Mouse (Mus musculus) retina, adult 2 months (tissue): ENCODE results near the gene Klhl29.

Experiments
- DNase-seq: peaks from one replicate; pipeline ENCODE4 v3.0.0-alpha.2; 2012; ENCODE audit warnings: low read depth, low spot score

Klhl29 gene

GRCm38 (mm10) chr12:5301841-5302240 is 73.6 kb downstream of the Klhl29 start:
- DNase-seq = no peak

GRCm38 (mm10) chr12:5296422-5296821 is 79.1 kb downstream of the Klhl29 start:
- no peak for DNase-seq

DNA sequence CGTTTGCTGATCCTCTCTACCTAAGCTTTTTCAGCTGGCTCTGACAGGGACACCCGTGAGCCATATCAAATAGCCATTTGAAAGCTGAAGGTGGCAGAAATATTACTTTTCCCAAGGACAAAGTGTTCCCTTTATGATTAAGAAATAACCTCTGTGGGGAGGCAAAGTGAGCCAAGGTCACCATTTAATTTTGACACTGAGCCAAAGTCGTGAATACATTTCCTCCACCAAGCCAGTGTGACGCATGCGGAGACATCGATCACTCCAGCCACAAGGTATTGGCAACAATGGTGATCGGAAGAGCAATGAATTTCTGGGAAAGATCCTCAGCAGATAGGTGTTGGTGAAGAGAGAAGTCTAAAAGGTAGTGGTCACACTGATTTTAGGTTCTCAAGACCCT is 83.2 kb downstream of the Klhl29 start:
- no peak for DNase-seq

- DNase-seq = no peak
Measured at GRCm38 (mm10) chr12:5285579-5285978, 89.9 kb downstream of the Klhl29 start.

DNA sequence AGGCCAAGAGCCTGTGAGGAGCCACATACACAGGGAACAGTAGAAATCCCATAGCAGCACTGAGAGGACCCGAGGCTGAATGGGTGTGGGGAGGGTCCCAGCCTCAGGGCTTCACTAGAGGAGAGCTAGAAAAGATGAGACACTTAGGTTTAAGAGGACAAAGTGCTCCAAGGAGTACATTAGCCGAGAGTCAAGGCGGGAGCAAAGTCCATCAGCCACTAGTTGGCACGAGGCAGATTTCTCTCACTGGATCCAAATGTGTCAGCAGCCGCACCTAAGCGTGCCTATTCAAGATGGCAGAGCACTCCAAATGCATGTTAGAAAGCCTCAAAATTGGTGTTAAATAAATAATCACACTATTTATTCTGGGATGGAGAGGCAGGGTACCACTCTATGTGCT is 90.5 kb downstream of the Klhl29 start:
- DNase-seq = no peak

DNA sequence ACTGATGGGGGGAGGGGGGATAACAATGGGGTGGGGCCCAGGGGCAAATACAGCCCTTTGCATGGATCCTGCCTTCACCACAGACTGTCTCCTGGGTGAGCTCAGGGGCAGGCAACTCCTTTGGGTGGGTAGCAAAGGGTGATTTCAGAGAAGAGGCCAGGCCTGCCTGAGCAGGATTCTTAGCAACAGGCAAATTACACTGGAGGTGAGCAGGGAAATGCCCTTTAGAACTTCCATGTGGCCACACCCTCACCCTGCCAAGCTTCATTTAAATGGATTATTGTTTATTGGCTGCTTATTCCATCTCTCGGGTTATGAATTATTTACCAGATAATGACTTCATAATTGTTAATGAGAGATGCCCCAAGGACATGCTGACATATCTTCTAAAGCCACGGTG is 91.8 kb downstream of the Klhl29 start:
- no peak for DNase-seq

DNA sequence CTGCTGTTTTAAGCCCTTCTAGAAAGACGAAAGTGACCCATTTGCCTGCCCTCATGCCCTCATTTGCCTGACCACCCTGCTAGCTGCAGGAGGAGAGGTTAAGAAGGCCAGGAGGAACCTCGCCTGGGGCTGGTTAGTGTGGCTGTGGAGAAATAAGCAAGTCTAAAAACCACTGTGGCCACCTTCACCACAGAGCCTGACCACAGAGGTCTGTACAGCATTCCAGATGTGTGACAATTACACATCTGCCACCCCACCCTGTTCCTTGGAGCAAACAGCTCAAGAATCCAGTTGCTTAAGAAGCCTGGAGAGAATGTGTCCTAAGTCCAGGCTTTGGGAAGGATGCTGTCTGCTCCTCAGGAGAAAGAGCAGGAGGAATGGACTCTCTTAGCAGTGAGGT is 92.9 kb downstream of the Klhl29 start:
- DNase-seq = no peak

GRCm38 (mm10) chr12:5279873-5280272 is 95.6 kb downstream of the Klhl29 start:
- no peak for DNase-seq

DNA sequence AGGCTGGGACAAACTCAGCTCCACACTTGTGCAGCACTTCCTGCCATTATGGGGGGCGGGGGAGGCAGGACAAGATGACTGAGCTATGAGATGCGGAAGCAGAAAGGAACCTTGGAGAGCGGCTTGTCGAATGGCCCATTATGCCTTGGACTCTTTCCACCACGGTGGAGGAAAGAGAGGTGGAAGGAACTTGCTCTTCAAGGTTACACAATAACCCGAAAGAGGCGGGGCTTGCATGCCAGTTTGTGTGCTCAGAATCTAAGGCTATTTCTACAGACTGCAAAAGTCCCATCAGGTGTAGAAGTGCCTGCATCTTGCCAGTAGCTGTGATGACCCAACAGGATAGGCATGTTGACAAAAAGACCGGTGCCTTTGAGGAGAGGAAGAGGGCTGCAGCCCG is 98.5 kb downstream of the Klhl29 start:
- DNase-seq = no peak

- no peak for DNase-seq
Measured at GRCm38 (mm10) chr12:5275507-5275936, 100.0 kb downstream of the Klhl29 start.

GRCm38 (mm10) chr12:5274519-5274944 is 101.0 kb downstream of the Klhl29 start:
- no peak for DNase-seq

DNA sequence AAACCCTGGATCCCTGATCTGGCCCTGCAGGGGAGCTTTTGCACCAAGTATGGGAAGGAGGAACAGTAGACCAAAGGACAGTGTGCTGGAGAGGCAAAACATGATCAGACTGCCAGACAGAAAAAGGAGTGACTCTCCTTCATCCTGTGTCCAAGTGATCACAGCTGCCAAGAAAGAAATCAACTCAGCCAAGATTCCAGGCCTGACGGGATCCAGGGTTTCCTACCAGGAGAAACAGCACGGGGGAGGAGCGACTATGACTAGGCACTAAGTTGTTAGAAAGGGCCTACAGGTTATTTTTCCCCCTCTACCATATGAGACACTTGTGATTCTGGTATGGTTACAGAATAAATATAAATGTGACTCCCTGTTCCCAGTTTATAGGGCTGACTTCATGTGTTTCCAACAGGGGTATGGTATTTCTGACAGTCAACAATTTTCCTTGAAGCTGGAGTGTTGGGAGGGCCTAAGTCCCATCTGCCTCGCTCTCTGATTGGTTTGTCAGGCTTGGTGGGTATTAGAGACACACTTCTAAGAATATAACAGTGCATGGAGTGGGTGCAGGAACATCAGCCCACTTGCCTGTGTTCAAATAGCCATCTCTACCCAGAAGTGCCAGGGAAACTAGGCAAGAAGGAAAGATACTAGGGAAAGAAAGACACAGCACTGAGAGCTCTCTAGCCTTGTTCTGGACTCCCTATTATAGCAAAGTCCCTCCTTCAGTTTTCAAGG is 102.0 kb downstream of the Klhl29 start:
- DNase-seq = no peak

- DNase-seq = no peak
Measured at GRCm38 (mm10) chr12:5270527-5270926, 105.0 kb downstream of the Klhl29 start.

DNA sequence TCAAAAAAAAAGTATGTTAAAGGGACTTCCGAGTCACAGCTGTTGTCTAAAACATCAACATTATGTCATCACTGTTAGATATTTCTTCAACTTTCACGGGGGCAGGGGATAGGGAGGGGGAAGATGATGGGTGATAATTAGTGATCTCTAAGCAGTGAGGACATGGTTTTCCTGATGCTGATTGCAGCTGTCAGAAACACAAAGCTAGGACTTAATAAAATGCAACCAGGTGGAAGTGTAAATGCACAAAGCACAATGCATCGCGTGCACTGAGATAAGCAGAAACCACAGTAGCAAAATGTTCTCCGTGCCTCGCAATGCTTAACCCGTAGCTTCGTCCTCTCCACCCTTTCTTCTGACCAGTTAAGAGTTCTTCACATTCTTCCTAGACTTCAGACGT is 105.5 kb downstream of the Klhl29 start:
- no peak for DNase-seq

GRCm38 (mm10) chr12:5269061-5269460 is 106.4 kb downstream of the Klhl29 start:
- DNase-seq = no peak

DNA sequence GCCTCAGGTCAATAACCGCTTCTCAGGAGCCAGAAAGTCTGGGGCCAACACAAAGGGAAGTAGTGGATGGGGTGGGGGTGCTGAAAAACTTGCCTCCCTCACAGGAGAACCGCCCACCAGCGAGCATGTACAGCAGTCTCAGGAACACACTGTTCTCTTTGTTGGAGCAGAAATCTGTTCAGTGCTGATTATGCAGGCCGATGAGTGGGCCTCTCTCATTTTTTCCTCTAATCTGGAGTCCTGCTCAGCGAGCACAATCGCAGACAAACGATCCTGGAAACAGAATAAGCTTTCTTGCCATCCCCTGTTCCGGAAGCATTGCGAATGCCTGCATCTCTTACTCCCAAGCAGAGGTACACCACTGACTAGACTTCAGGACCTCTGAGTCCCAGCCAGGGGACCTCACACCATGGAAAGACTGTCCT is 107.3 kb downstream of the Klhl29 start:
- DNase-seq = no peak

GRCm38 (mm10) chr12:5267271-5268187 is 108.0 kb downstream of the Klhl29 start:
- DNase-seq = no peak

DNA sequence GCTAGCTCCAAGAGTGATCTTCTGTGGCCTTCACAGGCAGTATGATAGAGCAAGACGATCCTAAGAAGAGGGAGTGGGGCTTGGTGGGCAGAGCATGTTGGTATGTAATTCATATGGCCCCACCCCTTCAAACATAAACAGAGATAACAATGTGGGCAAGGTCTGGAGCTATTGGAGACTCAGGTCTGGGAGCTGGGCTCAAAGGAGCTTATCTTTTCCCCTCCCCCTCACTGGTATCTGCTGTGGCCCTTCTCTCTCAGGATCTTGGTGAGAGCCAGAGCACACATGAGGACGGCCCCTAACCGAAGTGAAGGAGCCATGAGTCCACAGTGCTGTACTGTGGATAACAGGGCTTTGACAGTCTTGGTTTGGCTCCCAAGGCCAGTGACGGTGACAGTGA is 108.7 kb downstream of the Klhl29 start:
- no peak for DNase-seq

DNA sequence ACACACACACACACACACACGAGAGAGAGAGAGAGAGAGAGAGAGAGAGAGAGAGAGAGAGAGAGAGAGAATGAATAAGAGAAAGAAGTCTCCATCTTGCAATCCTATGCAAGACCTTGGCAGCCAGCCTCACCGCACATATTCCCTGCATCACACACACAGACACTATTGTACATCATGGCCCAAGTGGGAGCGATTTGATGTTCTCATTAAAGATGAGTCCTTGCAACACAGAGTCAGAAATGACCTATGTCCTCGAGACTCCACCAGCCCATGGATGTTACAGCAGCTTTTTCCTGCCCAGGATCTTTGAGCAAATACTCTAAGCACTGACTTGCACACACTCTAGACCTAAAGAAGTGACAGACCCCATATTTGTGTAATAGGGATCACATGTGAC is 114.0 kb downstream of the Klhl29 start:
- no peak for DNase-seq

DNA sequence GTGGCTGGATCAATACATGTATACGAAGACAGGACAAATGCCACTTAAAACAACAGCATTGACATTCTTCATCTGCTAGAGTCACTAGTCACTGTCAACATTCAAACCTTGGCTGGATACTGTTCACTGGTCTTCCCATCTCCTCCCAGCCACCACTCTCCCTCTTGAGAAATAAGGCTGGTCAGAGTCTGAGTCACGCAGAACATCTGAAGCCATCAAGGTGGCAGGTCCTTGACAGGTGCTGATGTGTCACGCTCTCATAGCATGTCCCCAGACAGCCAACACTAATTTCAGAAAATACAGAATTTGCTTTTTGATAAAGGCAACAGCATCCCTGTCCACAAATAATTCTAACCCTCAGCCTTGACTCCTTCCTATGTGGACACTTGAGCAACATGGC is 116.7 kb downstream of the Klhl29 start:
- no peak for DNase-seq

DNA sequence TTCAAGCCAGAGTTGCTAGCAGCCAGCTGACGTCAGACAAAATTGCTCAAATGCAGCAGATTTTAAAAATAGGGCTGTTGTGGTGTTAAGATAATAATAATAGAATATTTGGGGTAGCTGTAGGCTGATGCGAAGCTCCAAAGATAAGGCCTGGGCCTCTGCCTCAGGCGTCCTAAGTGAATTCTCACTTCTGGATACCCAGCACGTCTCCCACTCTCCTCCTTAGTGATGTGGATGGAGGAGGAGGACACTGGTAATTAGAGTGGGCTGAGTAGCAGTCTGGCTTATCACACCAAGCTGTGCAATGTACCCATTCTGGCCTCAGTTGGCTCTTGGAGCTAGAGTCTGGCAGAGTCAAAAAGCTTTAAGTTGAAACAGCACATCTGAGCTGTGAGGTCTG is 118.3 kb downstream of the Klhl29 start:
- no peak for DNase-seq

GRCm38 (mm10) chr12:5255079-5255478 is 120.4 kb downstream of the Klhl29 start:
- DNase-seq = no peak
